18 mouse cellular contexts compared by ENCODE assay signal in the genomic region with DNA sequence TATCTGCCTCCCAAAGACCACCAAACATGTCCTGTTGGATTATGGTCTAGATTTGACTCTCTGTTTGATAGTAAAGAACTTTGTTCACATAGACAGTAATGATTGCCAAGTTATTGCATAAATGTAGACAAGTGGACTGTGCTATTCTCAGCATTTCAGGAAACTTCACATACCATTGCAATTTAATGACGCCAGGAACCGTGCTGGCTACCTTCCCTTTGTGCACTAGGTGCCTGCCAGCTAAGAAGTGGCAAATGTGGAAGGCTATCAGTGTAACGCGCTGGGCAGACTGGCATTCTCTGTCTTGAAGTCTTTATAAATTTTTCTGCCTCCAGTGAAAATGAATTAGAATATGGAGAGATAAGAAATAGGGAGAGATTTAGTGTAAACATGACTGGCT.
DNase-seq lines count a peak whose midpoint lies in the region; ATAC-seq lines count a peak whose summit lies in the region.
"Had no signal": no experiment of that assay in that cellular context is flagged by ENCODE, and none has a peak within 500 bp of the region (broad histone marks: within the 10 kb centered on the region; RNA-seq: fewer than 3 reads in every experiment).

No protein-coding gene starts in this region.

- no peak for ATAC-seq in kidney, embryonic 14.5 days (ENCODE audit: low FRiP score, low TSS enrichment)
- no peak for ATAC-seq in forebrain, embryonic 13.5 days
- ATAC-seq: forebrain, embryonic 14.5 days had no signal

- H3K9me3 ChIP-seq in kidney, embryonic 14.5 days (ENCODE audit: control insufficient read depth, low read length): no peaks in the 10 kb centered on the region
- H3K9me3 ChIP-seq in forebrain, embryonic 13.5 days (replicated peaks): no peaks in the 10 kb centered on the region
- H3K9me3 ChIP-seq: embryonic facial prominence, embryonic 13.5 days; heart, embryonic 13.5 days; megakaryocyte, embryonic 14.5 days; neural tube, embryonic 13.5 days; stomach, embryonic 15.5 days had no signal

- DNase-seq in adrenal gland, postnatal 36 days: peak; percentile 8 to 14
- no peak for DNase-seq in adrenal gland, adult 8-10 months
- DNase-seq in kidney, adult 9 months: peak; percentile 11
- peak; percentile 44 for DNase-seq in kidney, postnatal 14 days
- peak; percentile 66 for DNase-seq in lung, postnatal 36 days
- no peak for DNase-seq in left cerebral cortex, adult 8-10 months (ENCODE audit: low spot score in 2 of 2)
- DNase-seq: cerebellum, adult 11 months; thymus, postnatal 14 days had no signal

- H3K9ac ChIP-seq in kidney, embryonic 14.5 days (ENCODE audit: low read depth, low read length): no peak overlapping the region
- H3K9ac ChIP-seq in forebrain, embryonic 13.5 days: no peak overlapping the region
- H3K9ac ChIP-seq: embryonic facial prominence, embryonic 13.5 days; heart, embryonic 13.5 days; hindbrain, embryonic 14.5 days; neural tube, embryonic 13.5 days; stomach, embryonic 15.5 days had no signal

- H3K4me3 ChIP-seq in kidney, embryonic 14.5 days (ENCODE audit: low read length): no peak overlapping the region
- no peak overlapping the region for H3K4me3 ChIP-seq in forebrain, embryonic 13.5 days
- H3K4me3 ChIP-seq: embryonic facial prominence, embryonic 13.5 days; heart, embryonic 13.5 days; left cerebral cortex, adult 2 months; megakaryocyte, embryonic 14.5 days; neural tube, embryonic 13.5 days; stomach, embryonic 15.5 days had no signal

- no peaks in the 10 kb centered on the region for H3K27me3 ChIP-seq in kidney, embryonic 14.5 days (ENCODE audit: control insufficient read depth, insufficient read depth, low read length)
- no peaks in the 10 kb centered on the region for H3K27me3 ChIP-seq in forebrain, embryonic 13.5 days
- H3K27me3 ChIP-seq: embryonic facial prominence, embryonic 13.5 days; heart, embryonic 13.5 days; megakaryocyte, embryonic 14.5 days; neural tube, embryonic 13.5 days; stomach, embryonic 15.5 days had no signal

- H3K4me2 ChIP-seq in kidney, embryonic 14.5 days (replicated peaks; ENCODE audit: low read depth, low read length): no peak overlapping the region
- H3K4me2 ChIP-seq in forebrain, embryonic 13.5 days: no peak overlapping the region
- H3K4me2 ChIP-seq: embryonic facial prominence, embryonic 13.5 days; heart, embryonic 13.5 days; hindbrain, embryonic 14.5 days; neural tube, embryonic 13.5 days; stomach, embryonic 15.5 days had no signal

- 79% methylated on average over 4 of the region's 4 CpGs for WGBS in kidney, embryonic 14.5 days
- 87% methylated on average over 4 of the region's 4 CpGs for WGBS in forebrain, embryonic 13.5 days

- H3K4me1 ChIP-seq in kidney, embryonic 14.5 days (ENCODE audit: control insufficient read depth, insufficient read depth, low read length): peaks cover 14% of the 10 kb centered on the region
- peaks cover 15% of the 10 kb centered on the region for H3K4me1 ChIP-seq in forebrain, embryonic 13.5 days

- H3K27ac ChIP-seq in kidney, embryonic 14.5 days (ENCODE audit: low read depth, low read length): no peak overlapping the region
- no peak overlapping the region for H3K27ac ChIP-seq in forebrain, embryonic 13.5 days
- H3K27ac ChIP-seq: embryonic facial prominence, embryonic 13.5 days; heart, embryonic 13.5 days; hindbrain, embryonic 14.5 days; left cerebral cortex, adult 2 months; neural tube, embryonic 13.5 days; stomach, embryonic 15.5 days had no signal

- H3K36me3 ChIP-seq in kidney, embryonic 14.5 days (ENCODE audit: control insufficient read depth, insufficient read depth, low read length): no peaks in the 10 kb centered on the region
- no peaks in the 10 kb centered on the region for H3K36me3 ChIP-seq in forebrain, embryonic 13.5 days (ENCODE audit: poor library complexity, severe bottlenecking)
- H3K36me3 ChIP-seq: embryonic facial prominence, embryonic 13.5 days; heart, embryonic 13.5 days; neural tube, embryonic 13.5 days; stomach, embryonic 15.5 days had no signal

Comparison
In these comparisons a context has a peak if more than half of its experiments do, and no peak if none do; other contexts are left out.
1. DNase-seq: peak in adrenal gland, postnatal 36 days (2 of 2), kidney, adult 9 months (single experiment), kidney, postnatal 14 days (single experiment) and lung, postnatal 36 days (single experiment); none in adrenal gland, adult 8-10 months (single experiment) and left cerebral cortex, adult 8-10 months (0 of 2).